Mouse (Mus musculus) heart, adult 2 months (tissue): ENCODE measurements around the gene Tfcp2. TPM values are rescaled to one million over a fixed set of nuclear protein-coding genes. Genes with fewer than 3 reads are reported as not detected.

Source experiments
- DNase-seq, 2 experiments: peaks; one replicate each; pipeline ENCODE4 v3.0.0; 2021
- H3K27ac ChIP-seq: fragments of 200-600 bp; 2 replicates; pipeline ENCODE4 v1.8.1; 2022
- H3K27me3 ChIP-seq: fragments of 200-500 bp; 2 replicates; pipeline ENCODE4 v1.6.1; 2012; ENCODE audit warnings: mild to moderate bottlenecking, low read length, inconsistent platforms, mixed read lengths; ENCODE audit not compliant: control insufficient read depth, insufficient read depth
- H3K36me3 ChIP-seq: fragments of 200-500 bp; 2 replicates; pipeline ENCODE4 v1.6.1; 2012; ENCODE audit warnings: low read length, inconsistent platforms; ENCODE audit not compliant: control insufficient read depth, insufficient read depth
- H3K4me1 ChIP-seq: fragments of 200-500 bp; 2 replicates; pipeline ENCODE4 v1.6.1; 2011; ENCODE audit warnings: low read length; ENCODE audit not compliant: control insufficient read depth, insufficient read depth
- H3K4me3 ChIP-seq: fragments of 200-600 bp; 2 replicates; pipeline ENCODE4 v1.8.1; 2022
- H3K79me2 ChIP-seq: fragments of 200-500 bp; replicated peaks from 2 replicates; pipeline ENCODE4 v1.6.1; 2012; ENCODE audit warnings: mild to moderate bottlenecking, inconsistent platforms, low read length, moderate library complexity, mixed read lengths; ENCODE audit not compliant: control insufficient read depth, insufficient read depth
- H3K9ac ChIP-seq: fragments of 200-500 bp; 2 replicates; pipeline ENCODE4 v1.6.1; 2012; ENCODE audit warnings: low read depth, mild to moderate bottlenecking, control low read depth, inconsistent platforms, low read length, mixed read lengths
- CTCF ChIP-seq: fragments of 200-600 bp; IDR thresholded peaks from 2 replicates; pipeline ENCODE4 v1.8.1; 2022; ENCODE audit warnings: antibody characterized with exemption, mild to moderate bottlenecking, moderate library complexity
- EP300 ChIP-seq: fragments of 200-500 bp; IDR thresholded peaks from 2 replicates; pipeline ENCODE4 v1.6.1; 2011; ENCODE audit warnings: low read depth, low read length, control low read depth; ENCODE audit not compliant: insufficient read depth
- POLR2A ChIP-seq: fragments of 200-500 bp; IDR thresholded peaks from 2 replicates; pipeline ENCODE4 v1.6.1; 2011; ENCODE audit warnings: mild to moderate bottlenecking, low read depth, low read length, control low read depth; ENCODE audit not compliant: insufficient read depth
- WGBS: fragments of 180-500 bp; shearing (Covaris S2); methylation state at CpG from one replicate; pipeline ENCODE4 v1.1.7; 2018; 5-methylcytosine and 5-hydroxymethylcytosine counted together
- intact Hi-C: fragments of 180-260 bp; cut with DNase I; formaldehyde crosslinking; loops from one replicate; pipeline ENCODE4 v1.15.1; 2025
- polyA plus RNA-seq: library from polyadenylated mRNA; depleted of rRNA; stranded (reverse); fragments of >200 nt; gene quantifications from 2 replicates; pipeline ENCODE4 v1.2.3, GENCODE M21; 2012; rRNA removed
- total RNA-seq, 2 experiments: library from RNA; stranded (reverse); gene quantifications; 2 replicates each; pipeline ENCODE4 v1.2.3; 2021

The Tfcp2 gene
- total and polyA plus RNA-seq, 3 experiments, result 6.6 to 12.8 (median 11.6) TPM

DNA sequence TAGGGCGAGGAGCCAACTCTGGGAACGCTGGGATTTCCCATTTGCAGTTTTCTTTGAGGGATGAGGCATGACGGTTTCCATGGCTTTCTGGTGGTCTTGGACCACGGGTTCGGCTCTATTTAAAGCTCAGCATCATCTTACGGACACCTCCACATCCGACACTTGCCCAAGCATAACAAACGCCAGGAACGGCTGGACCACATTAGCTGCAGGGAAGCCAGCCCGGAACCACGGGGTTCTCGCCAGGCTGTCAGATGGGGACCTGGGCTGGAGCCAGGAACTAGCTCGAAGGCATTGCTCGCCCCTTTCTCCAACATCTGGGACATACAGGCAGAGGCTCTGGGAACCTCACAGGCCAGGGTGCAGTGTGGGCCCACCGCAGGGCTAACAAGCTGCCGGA lies 100.6 kb downstream of the Tfcp2 start:
- H3K27ac ChIP-seq, result no peak overlapping the region

DNA sequence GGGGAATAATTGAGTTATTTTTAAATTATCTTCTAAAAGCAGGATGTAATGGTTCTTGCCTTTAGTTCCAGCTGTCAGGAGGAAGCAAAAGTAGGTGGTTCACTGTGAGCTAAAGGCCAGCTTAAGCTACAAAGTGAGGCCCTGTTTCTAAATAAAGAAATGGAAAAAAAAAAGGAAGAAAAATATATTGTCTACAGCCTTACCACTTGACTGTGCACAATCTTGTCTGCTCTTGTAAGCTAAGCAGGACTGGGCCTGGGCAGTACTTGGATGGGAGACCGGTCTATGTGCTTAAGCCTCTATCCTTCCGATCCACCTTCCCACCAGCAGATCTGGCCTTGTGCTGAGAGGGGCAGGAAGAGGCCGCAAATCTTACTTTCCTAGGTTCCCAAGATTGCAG lies 102.3 kb downstream of the Tfcp2 start:
- intact Hi-C loops, result no loop called here
- no peak for DNase-seq
- Histone ChIP-seq H3K4me1 (no peaks in the 10 kb centered on the region), H3K4me3 (no peak overlapping the region), H3K9ac (no peak overlapping the region), H3K36me3 (no peaks in the 10 kb centered on the region), H3K79me2 (no peaks in the 10 kb centered on the region), H3K27ac (no peak overlapping the region), H3K27me3 (no peaks in the 10 kb centered on the region)
- 69% methylated on average over 3 of the region's 3 CpGs for WGBS
- no peak for TF ChIP-seq EP300
- no peak for TF ChIP-seq POLR2A
- TF ChIP-seq CTCF, result no peak

More for the DNA sequence above, 100.6 kb downstream of the Tfcp2 start:
- no peaks in the 10 kb centered on the region for H3K27me3 ChIP-seq
- intact Hi-C loops, result loop anchor here (10.0 kb wide), 1 partner anchor 136 kb away; no protein-coding TSS in a partner anchor
- TF ChIP-seq CTCF, result no peak
- no peak for TF ChIP-seq EP300
- H3K79me2 ChIP-seq, result no peaks in the 10 kb centered on the region
- H3K36me3 ChIP-seq, result no peaks in the 10 kb centered on the region
- no peak overlapping the region for H3K4me3 ChIP-seq
- no peaks in the 10 kb centered on the region for H3K4me1 ChIP-seq
- H3K9ac ChIP-seq, result no peak overlapping the region
- DNase-seq, result peak; percentile 66 to 69
- 45% methylated on average over 16 of the region's 16 CpGs for WGBS

DNA sequence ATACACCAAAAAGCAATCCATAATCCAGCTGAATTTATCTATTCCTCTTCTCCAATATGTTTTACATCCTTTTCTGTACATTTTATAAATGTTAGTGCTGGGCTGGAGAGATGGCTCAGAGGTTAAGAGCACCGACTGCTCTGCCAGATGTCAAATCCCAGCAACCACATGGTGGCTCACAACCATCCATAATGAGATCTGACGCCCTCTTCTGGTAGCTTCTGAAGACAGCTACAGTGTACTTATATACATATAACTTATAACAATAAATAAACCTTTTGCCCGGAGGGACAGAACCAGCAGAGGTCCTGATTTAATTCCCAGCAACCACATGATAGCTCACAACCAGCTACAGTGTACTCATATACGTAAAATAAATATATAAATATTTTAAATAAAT lies 103.2 kb downstream of the Tfcp2 start:
- no peaks in the 10 kb centered on the region for H3K36me3 ChIP-seq
- TF ChIP-seq CTCF (no peak), POLR2A (no peak), EP300 (no peak)
- intact Hi-C loops, result no loop called here
- no peaks in the 10 kb centered on the region for H3K27me3 ChIP-seq
- H3K79me2 ChIP-seq, result no peaks in the 10 kb centered on the region
- H3K27ac ChIP-seq, result no peak overlapping the region
- H3K4me1 ChIP-seq, result peaks cover 2% of the 10 kb centered on the region; the same call in 1 of the 2 replicates
- WGBS, result 83% methylated on average over 4 of the region's 4 CpGs
- H3K4me3 ChIP-seq, result no peak overlapping the region
- H3K9ac ChIP-seq, result no peak overlapping the region
- no peak for DNase-seq

Other genes with a start within 250 kb of the Tfcp2 start
- gene Mettl7a1, start 247.9 kb downstream of the Tfcp2 start, total RNA-seq, result 10 to 100 TPM; 44.8 to 56.4 TPM
- gene Mettl7a1, start 247.9 kb downstream of the Tfcp2 start, polyA plus RNA-seq, result 43.0 and 47.6 TPM in 2 replicates
- under 1 TPM in 1 of 2 experiments, not detected in 1; 0.27 TPM for gene Mettl7a3, start 217.1 kb downstream of the Tfcp2 start, total RNA-seq
- 0.21 TPM in 1 of 2 replicates, not detected in the other for gene Mettl7a3, start 217.1 kb downstream of the Tfcp2 start, polyA plus RNA-seq
- under 1 TPM in 1 of 2 experiments, not detected in 1; 0.34 TPM for gene Methig1, start 198.9 kb downstream of the Tfcp2 start, total RNA-seq
- not detected in 2 replicates for gene Methig1, start 198.9 kb downstream of the Tfcp2 start, polyA plus RNA-seq
- 1 to 10 TPM in 1 of 2 experiments, under 1 TPM in 1; 0.75 to 1.5 TPM for gene Mettl7a2, start 198.8 kb downstream of the Tfcp2 start, total RNA-seq
- gene Mettl7a2, start 198.8 kb downstream of the Tfcp2 start, polyA plus RNA-seq, result not detected in 2 replicates
- not detected for gene Higd1c, start 187.5 kb downstream of the Tfcp2 start, total RNA-seq
- gene Higd1c, start 187.5 kb downstream of the Tfcp2 start, polyA plus RNA-seq, result not detected in 2 replicates
- gene Gm5475, start 129.9 kb downstream of the Tfcp2 start, total RNA-seq, result not detected
- not detected in 2 replicates for gene Gm5475, start 129.9 kb downstream of the Tfcp2 start, polyA plus RNA-seq
- gene Slc11a2, start 126.9 kb downstream of the Tfcp2 start, total RNA-seq, result 10 to 100 TPM; 38.9 to 43.7 TPM
- 24.4 and 45.6 TPM in 2 replicates for gene Slc11a2, start 126.9 kb downstream of the Tfcp2 start, polyA plus RNA-seq
- 10 to 100 TPM; 13.0 to 13.1 TPM for gene Letmd1, start 83.0 kb downstream of the Tfcp2 start, total RNA-seq
- gene Letmd1, start 83.0 kb downstream of the Tfcp2 start, polyA plus RNA-seq, result 31.2 and 32.3 TPM in 2 replicates
- gene Csrnp2, start 56.5 kb downstream of the Tfcp2 start, total RNA-seq, result 1 to 10 TPM; 2.1 to 2.7 TPM
- gene Csrnp2, start 56.5 kb downstream of the Tfcp2 start, polyA plus RNA-seq, result 1.7 and 3.0 TPM in 2 replicates
- gene Pou6f1, start 48.0 kb upstream of the Tfcp2 start, total RNA-seq, result 10 to 100 TPM in 1 of 2 experiments, 1 to 10 TPM in 1; 8.0 to 11.5 TPM
- 13.7 and 15.7 TPM in 2 replicates for gene Pou6f1, start 48.0 kb upstream of the Tfcp2 start, polyA plus RNA-seq
- 100 to 1,000 TPM; 157 to 180 TPM for gene Dazap2, start 63.3 kb upstream of the Tfcp2 start, total RNA-seq
- 486 and 542 TPM in 2 replicates for gene Dazap2, start 63.3 kb upstream of the Tfcp2 start, polyA plus RNA-seq
- gene Smagp, start 84.9 kb upstream of the Tfcp2 start, total RNA-seq, result 10 to 100 TPM; 11.6 to 12.9 TPM
- gene Smagp, start 84.9 kb upstream of the Tfcp2 start, polyA plus RNA-seq, result 19.5 and 21.1 TPM in 2 replicates
- 1 to 10 TPM; 1.6 to 2.0 TPM for gene Bin2, start 117.5 kb upstream of the Tfcp2 start, total RNA-seq
- gene Bin2, start 117.5 kb upstream of the Tfcp2 start, polyA plus RNA-seq, result 1.3 and 3.0 TPM in 2 replicates
- gene Cela1, start 135.9 kb upstream of the Tfcp2 start, total RNA-seq, result 1 to 10 TPM in 1 of 2 experiments, under 1 TPM in 1; 0.78 to 1.0 TPM
- 1.3 and 1.7 TPM in 2 replicates for gene Cela1, start 135.9 kb upstream of the Tfcp2 start, polyA plus RNA-seq
- gene Galnt6, start 177.4 kb upstream of the Tfcp2 start, total RNA-seq, result under 1 TPM; 0.65 to 0.89 TPM
- gene Galnt6, start 177.4 kb upstream of the Tfcp2 start, polyA plus RNA-seq, result 0.70 and 0.78 TPM in 2 replicates
- 1 to 10 TPM; 2.8 to 4.1 TPM for gene Slc4a8, start 209.7 kb upstream of the Tfcp2 start, total RNA-seq
- 0.96 and 1.5 TPM in 2 replicates for gene Slc4a8, start 209.7 kb upstream of the Tfcp2 start, polyA plus RNA-seq